Mouse (Mus musculus): Measurements from ENCODE around the gene Cyb5rl. TPM values are rescaled to one million over a fixed set of nuclear protein-coding genes. Genes with fewer than 3 reads are reported as not detected.

The Cyb5rl gene
- polyA plus RNA-seq, 1 experiment from 2014 or later: 8.0 TPM

GRCm38 (mm10) chr4:107120676-107121075 lies 53.9 kb downstream of the Cyb5rl start:
- ATAC-seq (ENCODE audit: insufficient number of reproducible peaks, low FRiP score, low TSS enrichment, low read depth): no peak
- Histone ChIP-seq H3K27ac (no peak overlapping the region), H3K4me2 (no peak overlapping the region), H3K36me3 (no peaks in the 10 kb centered on the region), H3K9me3 (no peaks in the 10 kb centered on the region), H3K27me3 (no peaks in the 10 kb centered on the region), H3K9ac (no peak overlapping the region), H3K4me1 (peaks cover 23% of the 10 kb centered on the region), H3K4me3 (no peak overlapping the region)
- 80% methylated on average over 6 of the region's 6 CpGs for WGBS

GRCm38 (mm10) chr4:107121165-107121943 lies 54.6 kb downstream of the Cyb5rl start:
- WGBS: 42% methylated on average over 12 of the region's 12 CpGs
- no peak overlapping the region for H3K27ac ChIP-seq
- no peak for ATAC-seq (ENCODE audit: insufficient number of reproducible peaks, low FRiP score, low TSS enrichment, low read depth)

GRCm38 (mm10) chr4:107124376-107124775 lies 57.6 kb downstream of the Cyb5rl start:
- Histone ChIP-seq H3K36me3 (no peaks in the 10 kb centered on the region), H3K4me1 (peaks cover 21% of the 10 kb centered on the region), H3K4me2 (no peak overlapping the region), H3K4me3 (no peak overlapping the region), H3K27me3 (no peaks in the 10 kb centered on the region), H3K9ac (no peak overlapping the region), H3K27ac (no peak overlapping the region; the same call in 1 of the 2 replicates), H3K9me3 (no peaks in the 10 kb centered on the region)
- no peak for ATAC-seq (ENCODE audit: insufficient number of reproducible peaks, low FRiP score, low TSS enrichment, low read depth)
- WGBS: 34% methylated on average over 7 of the region's 7 CpGs

More at GRCm38 (mm10) chr4:107121165-107121943, 54.6 kb downstream of the Cyb5rl start:
- H3K36me3 ChIP-seq: no peaks in the 10 kb centered on the region
- H3K9ac ChIP-seq: no peak overlapping the region
- H3K4me1 ChIP-seq: peaks cover 23% of the 10 kb centered on the region
- H3K4me2 ChIP-seq: no peak overlapping the region
- no peak overlapping the region for H3K4me3 ChIP-seq
- H3K27me3 ChIP-seq: no peaks in the 10 kb centered on the region
- H3K9me3 ChIP-seq: no peaks in the 10 kb centered on the region

- no peaks in the 10 kb centered on the region for H3K9me3 ChIP-seq
- peaks cover 21% of the 10 kb centered on the region for H3K4me1 ChIP-seq
- no peak overlapping the region for H3K9ac ChIP-seq
- H3K27me3 ChIP-seq: no peaks in the 10 kb centered on the region
- H3K27ac ChIP-seq: no peak overlapping the region
- ATAC-seq (ENCODE audit: insufficient number of reproducible peaks, low FRiP score, low TSS enrichment, low read depth): no peak
- 54% methylated on average over 5 of the region's 5 CpGs for WGBS
- no peaks in the 10 kb centered on the region for H3K36me3 ChIP-seq
- H3K4me2 ChIP-seq: no peak overlapping the region
- H3K4me3 ChIP-seq: no peak overlapping the region
Measured at GRCm38 (mm10) chr4:107125101-107125500, 58.3 kb downstream of the Cyb5rl start.

- Histone ChIP-seq H3K36me3 (no peaks in the 10 kb centered on the region), H3K27ac (no peak overlapping the region), H3K4me3 (no peak overlapping the region), H3K4me1 (peaks cover 17% of the 10 kb centered on the region), H3K9ac (no peak overlapping the region), H3K27me3 (no peaks in the 10 kb centered on the region), H3K9me3 (no peaks in the 10 kb centered on the region), H3K4me2 (no peak overlapping the region)
- ATAC-seq (ENCODE audit: insufficient number of reproducible peaks, low FRiP score, low TSS enrichment, low read depth): no peak
- 58% methylated on average over 10 of the region's 10 CpGs for WGBS
Measured at GRCm38 (mm10) chr4:107126389-107126788, 59.6 kb downstream of the Cyb5rl start.

- ATAC-seq (ENCODE audit: insufficient number of reproducible peaks, low FRiP score, low TSS enrichment, low read depth): no peak
- Histone ChIP-seq H3K4me1 (peaks cover 13% of the 10 kb centered on the region), H3K4me2 (no peak overlapping the region), H3K4me3 (no peak overlapping the region), H3K9me3 (no peaks in the 10 kb centered on the region), H3K27me3 (no peaks in the 10 kb centered on the region), H3K36me3 (no peaks in the 10 kb centered on the region), H3K27ac (no peak overlapping the region), H3K9ac (no peak overlapping the region)
- WGBS: 35% methylated on average over 13 of the region's 13 CpGs
Measured at GRCm38 (mm10) chr4:107126891-107127524, 60.2 kb downstream of the Cyb5rl start.

- ATAC-seq (ENCODE audit: insufficient number of reproducible peaks, low FRiP score, low TSS enrichment, low read depth): no peak
- Histone ChIP-seq H3K4me1 (peaks cover 13% of the 10 kb centered on the region), H3K9ac (no peak overlapping the region), H3K4me2 (no peak overlapping the region), H3K36me3 (no peaks in the 10 kb centered on the region), H3K27ac (no peak overlapping the region), H3K4me3 (no peak overlapping the region), H3K9me3 (no peaks in the 10 kb centered on the region), H3K27me3 (no peaks in the 10 kb centered on the region)
- WGBS: 36% methylated on average over 13 of the region's 13 CpGs
Measured at GRCm38 (mm10) chr4:107127901-107128669, 61.3 kb downstream of the Cyb5rl start.

- 80% methylated on average over 8 of the region's 8 CpGs for WGBS
- no peak for ATAC-seq (ENCODE audit: insufficient number of reproducible peaks, low FRiP score, low TSS enrichment, low read depth)
- H3K9me3 ChIP-seq: no peaks in the 10 kb centered on the region
- H3K36me3 ChIP-seq: no peaks in the 10 kb centered on the region
- no peak overlapping the region for H3K4me2 ChIP-seq
- no peak overlapping the region for H3K9ac ChIP-seq
- H3K27ac ChIP-seq: no peak overlapping the region
- H3K27me3 ChIP-seq: no peaks in the 10 kb centered on the region
- H3K4me1 ChIP-seq: peaks cover 9% of the 10 kb centered on the region
- H3K4me3 ChIP-seq: no peak overlapping the region
Measured at GRCm38 (mm10) chr4:107129373-107129772, 62.6 kb downstream of the Cyb5rl start.

- Histone ChIP-seq H3K27me3 (no peaks in the 10 kb centered on the region), H3K4me3 (no peak overlapping the region), H3K4me1 (peaks cover 4% of the 10 kb centered on the region), H3K36me3 (no peaks in the 10 kb centered on the region), H3K27ac (no peak overlapping the region), H3K4me2 (no peak overlapping the region), H3K9me3 (no peaks in the 10 kb centered on the region), H3K9ac (no peak overlapping the region)
- no peak for ATAC-seq (ENCODE audit: insufficient number of reproducible peaks, low FRiP score, low TSS enrichment, low read depth)
- WGBS: 28% methylated on average over 9 of the region's 9 CpGs
Measured at GRCm38 (mm10) chr4:107130534-107130933, 63.7 kb downstream of the Cyb5rl start.

GRCm38 (mm10) chr4:107134891-107135290 lies 68.1 kb downstream of the Cyb5rl start:
- no peak for ATAC-seq (ENCODE audit: insufficient number of reproducible peaks, low FRiP score, low TSS enrichment, low read depth)
- Histone ChIP-seq H3K9me3 (no peaks in the 10 kb centered on the region), H3K4me2 (no peak overlapping the region), H3K9ac (no peak overlapping the region), H3K4me3 (no peak overlapping the region), H3K4me1 (peaks cover 10% of the 10 kb centered on the region), H3K27ac (no peak overlapping the region), H3K27me3 (no peaks in the 10 kb centered on the region), H3K36me3 (peaks cover 8% of the 10 kb centered on the region)
- 80% methylated on average over 3 of the region's 3 CpGs for WGBS

- Histone ChIP-seq H3K4me1 (peaks cover 14% of the 10 kb centered on the region), H3K9me3 (no peaks in the 10 kb centered on the region), H3K9ac (no peak overlapping the region), H3K27me3 (no peaks in the 10 kb centered on the region), H3K4me2 (no peak overlapping the region), H3K4me3 (no peak overlapping the region), H3K36me3 (peaks cover 8% of the 10 kb centered on the region), H3K27ac (no peak overlapping the region)
- no peak for ATAC-seq (ENCODE audit: insufficient number of reproducible peaks, low FRiP score, low TSS enrichment, low read depth)
- WGBS: 54% methylated on average over 5 of the region's 5 CpGs
Measured at GRCm38 (mm10) chr4:107135663-107136062, 68.9 kb downstream of the Cyb5rl start.

- H3K27ac ChIP-seq: no peak overlapping the region
- H3K4me2 ChIP-seq: no peak overlapping the region
- no peak for ATAC-seq (ENCODE audit: insufficient number of reproducible peaks, low FRiP score, low TSS enrichment, low read depth)
Measured at GRCm38 (mm10) chr4:107136531-107136930, 69.7 kb downstream of the Cyb5rl start.

More at GRCm38 (mm10) chr4:107136531-107136930, 69.7 kb downstream of the Cyb5rl start:
- no peak overlapping the region for H3K9ac ChIP-seq
- 49% methylated on average over 3 of the region's 3 CpGs for WGBS
- no peaks in the 10 kb centered on the region for H3K27me3 ChIP-seq
- peaks cover 14% of the 10 kb centered on the region for H3K4me1 ChIP-seq
- H3K9me3 ChIP-seq: no peaks in the 10 kb centered on the region
- H3K36me3 ChIP-seq: peaks cover 8% of the 10 kb centered on the region
- H3K4me3 ChIP-seq: no peak overlapping the region

Measured in limb, embryonic 15.5 days (tissue).